Mouse (Mus musculus): ENCODE measurements around the gene Garnl3.

DNA sequence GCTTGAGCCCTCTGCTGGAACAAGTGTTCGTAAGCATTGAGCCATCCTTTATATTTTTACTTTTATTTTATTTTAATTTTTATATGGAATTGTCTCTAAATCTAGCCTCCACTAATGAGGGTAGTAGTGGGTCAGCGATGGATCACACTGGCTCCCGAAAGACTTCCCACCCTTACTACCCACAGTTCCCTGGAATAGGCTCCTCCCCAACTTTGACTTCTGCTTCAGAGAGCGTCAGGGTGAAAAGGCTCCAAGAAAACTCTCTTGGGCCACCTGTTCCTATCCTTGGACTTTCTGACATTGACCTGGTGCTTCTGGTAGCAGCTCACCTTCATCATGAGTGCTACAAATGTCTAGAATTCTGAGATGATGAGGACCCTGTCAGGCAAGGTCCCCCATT is 148.8 kb downstream of the Garnl3 start:
- no peak for TF ChIP-seq POLR2A (IDR thresholded peaks at IDR 0.05; ENCODE audit: low read depth, low read length)
- no peak for TF ChIP-seq TCF12 (IDR thresholded peaks at IDR 0.05; ENCODE audit: low read depth, low read length)

Data from CH12.LX (cell line).